Mouse (Mus musculus): ENCODE measurements around the gene Dab1. TPM values are rescaled to one million over a fixed set of nuclear protein-coding genes. Genes with fewer than 3 reads are reported as not detected.

Gene Dab1
- polyA plus RNA-seq, 1 experiment, result not detected

GRCm38 (mm10) chr4:104229296-104229695, 610.1 kb downstream of the Dab1 start:
- no peak overlapping the region for H3K4me3 ChIP-seq (ENCODE audit: insufficient read depth, low read length)
- TF ChIP-seq CTCF (IDR thresholded peaks at IDR 0.05; ENCODE audit: borderline replicate concordance, insufficient read depth, low read length), result no peak
- TF ChIP-seq POLR2A (IDR thresholded peaks at IDR 0.05; ENCODE audit: low read depth, low read length), result no peak
- no peak overlapping the region for H3K27ac ChIP-seq (ENCODE audit: insufficient read depth, low read length)
- peaks cover 5% of the 10 kb centered on the region; the same call in 1 of the 2 replicates for H3K4me1 ChIP-seq (ENCODE audit: control insufficient read depth, insufficient read depth, low read length)

- H3K27ac ChIP-seq (ENCODE audit: insufficient read depth, low read length), result no peak overlapping the region
- H3K4me3 ChIP-seq (ENCODE audit: insufficient read depth, low read length), result no peak overlapping the region
- TF ChIP-seq POLR2A (IDR thresholded peaks at IDR 0.05; ENCODE audit: low read depth, low read length), result no peak
- no peaks in the 10 kb centered on the region for H3K4me1 ChIP-seq (ENCODE audit: control insufficient read depth, insufficient read depth, low read length)
Observed at GRCm38 (mm10) chr4:104246506-104246905, 627.3 kb downstream of the Dab1 start.

- no peak overlapping the region for H3K27ac ChIP-seq (ENCODE audit: insufficient read depth, low read length)
- no peak for TF ChIP-seq CTCF (IDR thresholded peaks at IDR 0.05; ENCODE audit: borderline replicate concordance, insufficient read depth, low read length)
- no peak for TF ChIP-seq POLR2A (IDR thresholded peaks at IDR 0.05; ENCODE audit: low read depth, low read length)
- no peak overlapping the region for H3K4me3 ChIP-seq (ENCODE audit: insufficient read depth, low read length)
- H3K4me1 ChIP-seq (ENCODE audit: control insufficient read depth, insufficient read depth, low read length), result no peaks in the 10 kb centered on the region
Observed at GRCm38 (mm10) chr4:104249462-104249861, 630.3 kb downstream of the Dab1 start.

GRCm38 (mm10) chr4:104257776-104258175, 638.6 kb downstream of the Dab1 start:
- Histone ChIP-seq H3K4me3 (ENCODE audit: insufficient read depth, low read length) (no peak overlapping the region), H3K4me1 (ENCODE audit: control insufficient read depth, insufficient read depth, low read length) (no peaks in the 10 kb centered on the region), H3K27ac (ENCODE audit: insufficient read depth, low read length) (no peak overlapping the region)
- TF ChIP-seq POLR2A (IDR thresholded peaks at IDR 0.05; ENCODE audit: low read depth, low read length), result no peak
- TF ChIP-seq CTCF (IDR thresholded peaks at IDR 0.05; ENCODE audit: borderline replicate concordance, insufficient read depth, low read length), result no peak

GRCm38 (mm10) chr4:104269422-104270172, 650.4 kb downstream of the Dab1 start:
- TF ChIP-seq CTCF (IDR thresholded peaks at IDR 0.05; ENCODE audit: borderline replicate concordance, insufficient read depth, low read length) (no peak), POLR2A (IDR thresholded peaks at IDR 0.05; ENCODE audit: low read depth, low read length) (no peak)
- H3K4me3 ChIP-seq (ENCODE audit: insufficient read depth, low read length), result no peak overlapping the region
- no peak overlapping the region for H3K27ac ChIP-seq (ENCODE audit: insufficient read depth, low read length)
- no peaks in the 10 kb centered on the region for H3K4me1 ChIP-seq (ENCODE audit: control insufficient read depth, insufficient read depth, low read length)

GRCm38 (mm10) chr4:104270173-104270557, 651.0 kb downstream of the Dab1 start:
- no peaks in the 10 kb centered on the region for H3K4me1 ChIP-seq (ENCODE audit: control insufficient read depth, insufficient read depth, low read length)
- no peak overlapping the region for H3K27ac ChIP-seq (ENCODE audit: insufficient read depth, low read length)
- H3K4me3 ChIP-seq (ENCODE audit: insufficient read depth, low read length), result no peak overlapping the region
- TF ChIP-seq CTCF (IDR thresholded peaks at IDR 0.05; ENCODE audit: borderline replicate concordance, insufficient read depth, low read length), result no peak
- TF ChIP-seq POLR2A (IDR thresholded peaks at IDR 0.05; ENCODE audit: low read depth, low read length), result no peak

GRCm38 (mm10) chr4:104275260-104275659, 656.1 kb downstream of the Dab1 start:
- Histone ChIP-seq H3K4me3 (ENCODE audit: insufficient read depth, low read length) (no peak overlapping the region), H3K4me1 (ENCODE audit: control insufficient read depth, insufficient read depth, low read length) (no peaks in the 10 kb centered on the region), H3K27ac (ENCODE audit: insufficient read depth, low read length) (no peak overlapping the region)
- TF ChIP-seq POLR2A (IDR thresholded peaks at IDR 0.05; ENCODE audit: low read depth, low read length) (no peak), CTCF (IDR thresholded peaks at IDR 0.05; ENCODE audit: borderline replicate concordance, insufficient read depth, low read length) (no peak)

GRCm38 (mm10) chr4:104276916-104277315, 657.8 kb downstream of the Dab1 start:
- no peak overlapping the region for H3K4me3 ChIP-seq (ENCODE audit: insufficient read depth, low read length)
- TF ChIP-seq POLR2A (IDR thresholded peaks at IDR 0.05; ENCODE audit: low read depth, low read length) (no peak), CTCF (IDR thresholded peaks at IDR 0.05; ENCODE audit: borderline replicate concordance, insufficient read depth, low read length) (no peak)
- H3K27ac ChIP-seq (ENCODE audit: insufficient read depth, low read length), result no peak overlapping the region
- H3K4me1 ChIP-seq (ENCODE audit: control insufficient read depth, insufficient read depth, low read length), result no peaks in the 10 kb centered on the region

GRCm38 (mm10) chr4:104281518-104281917, 662.4 kb downstream of the Dab1 start:
- no peaks in the 10 kb centered on the region for H3K4me1 ChIP-seq (ENCODE audit: control insufficient read depth, insufficient read depth, low read length)
- no peak overlapping the region for H3K27ac ChIP-seq (ENCODE audit: insufficient read depth, low read length)
- H3K4me3 ChIP-seq (ENCODE audit: insufficient read depth, low read length), result no peak overlapping the region
- no peak for TF ChIP-seq CTCF (IDR thresholded peaks at IDR 0.05; ENCODE audit: borderline replicate concordance, insufficient read depth, low read length)
- TF ChIP-seq POLR2A (IDR thresholded peaks at IDR 0.05; ENCODE audit: low read depth, low read length), result no peak

- no peaks in the 10 kb centered on the region for H3K4me1 ChIP-seq (ENCODE audit: control insufficient read depth, insufficient read depth, low read length)
- TF ChIP-seq POLR2A (IDR thresholded peaks at IDR 0.05; ENCODE audit: low read depth, low read length) (no peak), CTCF (IDR thresholded peaks at IDR 0.05; ENCODE audit: borderline replicate concordance, insufficient read depth, low read length) (no peak)
- no peak overlapping the region for H3K4me3 ChIP-seq (ENCODE audit: insufficient read depth, low read length)
- H3K27ac ChIP-seq (ENCODE audit: insufficient read depth, low read length), result no peak overlapping the region
Observed at GRCm38 (mm10) chr4:104283906-104284305, 664.7 kb downstream of the Dab1 start.

All from embryonic fibroblast, embryonic 13.5 days (primary cell).